Mouse (Mus musculus): Measurements from ENCODE around the gene Hoxa3. TPM values are rescaled to one million over a fixed set of nuclear protein-coding genes. Genes with fewer than 3 reads are reported as not detected.
A peak's percentile ranks its signal among the peaks of the same experiment; 100 is the strongest.

Gene Hoxa3
- polyA plus RNA-seq, 1 experiment from 2014 or later: 7.0 TPM

DNA sequence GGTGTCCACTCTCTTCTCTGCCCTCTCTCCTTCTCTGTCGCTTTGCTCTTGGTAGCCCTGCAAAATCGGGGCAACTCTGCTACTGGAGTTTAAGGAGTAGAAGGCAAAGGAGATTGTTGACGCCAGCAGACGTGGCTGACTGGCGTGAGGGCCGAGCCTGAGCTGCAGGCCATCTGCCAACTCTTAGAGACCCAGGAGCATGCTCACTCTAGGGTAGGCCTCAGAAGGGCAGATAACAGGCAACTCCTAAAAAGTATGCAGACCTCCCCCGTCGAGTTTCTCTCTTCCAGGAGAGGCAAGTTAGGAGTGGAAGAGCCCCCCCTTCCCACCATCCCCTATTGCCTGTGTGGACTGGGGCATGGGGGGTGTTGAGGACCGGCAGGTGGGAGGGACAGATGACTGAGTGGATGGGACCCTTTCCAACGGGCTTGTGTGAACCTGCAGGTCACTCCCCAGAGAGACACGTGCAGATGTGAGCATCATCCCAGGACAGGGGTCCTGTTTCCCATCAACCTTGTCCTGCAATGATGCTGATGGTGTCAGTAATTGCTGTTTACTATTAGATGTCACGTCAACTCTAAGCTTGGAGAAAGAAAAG, 53.9 kb downstream of the Hoxa3 start:
- WGBS: under 1% methylated on average over 12 of the region's 12 CpGs
- peaks cover 56% of the 10 kb centered on the region for H3K27me3 ChIP-seq (ENCODE audit: low read depth, poor library complexity, severe bottlenecking)
- peak overlapping the region; percentile 88 for H3K4me3 ChIP-seq
- peaks cover 76% of the 10 kb centered on the region for H3K4me1 ChIP-seq
- no peaks in the 10 kb centered on the region for H3K36me3 ChIP-seq
- DNase-seq (ENCODE audit: low spot score): no peak
- no peaks in the 10 kb centered on the region for H3K9me3 ChIP-seq (replicated peaks)
- H3K27ac ChIP-seq: peak overlapping the region; percentile 92

DNA sequence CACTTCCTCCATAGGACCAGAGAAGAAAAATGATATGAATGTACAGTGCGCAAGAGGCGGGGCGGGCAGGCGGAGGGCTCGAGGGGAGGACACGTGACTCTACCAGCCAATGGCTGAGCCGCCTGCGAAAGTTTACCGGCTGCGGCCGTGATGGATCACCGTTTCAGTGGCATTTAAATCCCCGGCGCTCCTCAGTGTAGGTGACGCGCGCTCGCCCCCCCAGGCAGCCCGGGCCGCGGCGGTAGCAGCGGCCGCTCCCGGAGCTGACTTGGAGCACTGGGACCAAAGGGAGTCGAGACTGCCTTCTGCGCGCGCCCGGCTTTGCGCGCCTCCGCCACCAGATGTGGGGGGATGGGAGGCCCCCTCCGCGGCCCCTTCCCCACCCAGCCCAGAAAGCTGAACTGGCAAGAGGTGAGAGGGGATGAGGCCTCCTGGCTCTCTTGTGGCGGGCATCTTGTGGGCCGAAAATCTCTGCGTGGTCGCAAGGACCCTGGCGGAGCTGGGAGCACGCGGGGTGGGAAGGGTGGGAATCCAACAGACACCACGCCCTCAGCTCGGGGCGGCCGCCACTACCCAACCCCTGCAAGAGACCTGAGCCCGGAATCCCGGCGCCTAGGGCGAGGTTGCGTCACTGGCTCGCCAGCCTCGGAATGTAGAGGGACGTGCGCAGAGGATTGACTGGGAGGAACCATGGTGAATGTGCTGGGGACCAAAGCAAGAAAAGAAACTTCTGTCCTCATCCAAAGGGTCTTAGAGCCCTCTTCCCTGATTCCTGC, 54.7 kb downstream of the Hoxa3 start, which contains the start of gene Hoxa1:
TSS of gene Hoxa1 (minus strand) at position 42 of the 776 bp plus-strand sequence.
- peaks cover 60% of the 10 kb centered on the region for H3K27me3 ChIP-seq (ENCODE audit: low read depth, poor library complexity, severe bottlenecking)
- peaks cover 69% of the 10 kb centered on the region for H3K4me1 ChIP-seq
- H3K27ac ChIP-seq: peak within 1 kb of the TSS; percentile 92
- DNase-seq (ENCODE audit: low spot score): peak; percentile 91
- WGBS: under 1% methylated on average over 54 of the region's 55 CpGs
- H3K4me3 ChIP-seq: peak within 1 kb of the TSS; percentile 88
- H3K9me3 ChIP-seq (replicated peaks): no peaks in the 10 kb centered on the region
- no peaks in the 10 kb centered on the region for H3K36me3 ChIP-seq

DNA sequence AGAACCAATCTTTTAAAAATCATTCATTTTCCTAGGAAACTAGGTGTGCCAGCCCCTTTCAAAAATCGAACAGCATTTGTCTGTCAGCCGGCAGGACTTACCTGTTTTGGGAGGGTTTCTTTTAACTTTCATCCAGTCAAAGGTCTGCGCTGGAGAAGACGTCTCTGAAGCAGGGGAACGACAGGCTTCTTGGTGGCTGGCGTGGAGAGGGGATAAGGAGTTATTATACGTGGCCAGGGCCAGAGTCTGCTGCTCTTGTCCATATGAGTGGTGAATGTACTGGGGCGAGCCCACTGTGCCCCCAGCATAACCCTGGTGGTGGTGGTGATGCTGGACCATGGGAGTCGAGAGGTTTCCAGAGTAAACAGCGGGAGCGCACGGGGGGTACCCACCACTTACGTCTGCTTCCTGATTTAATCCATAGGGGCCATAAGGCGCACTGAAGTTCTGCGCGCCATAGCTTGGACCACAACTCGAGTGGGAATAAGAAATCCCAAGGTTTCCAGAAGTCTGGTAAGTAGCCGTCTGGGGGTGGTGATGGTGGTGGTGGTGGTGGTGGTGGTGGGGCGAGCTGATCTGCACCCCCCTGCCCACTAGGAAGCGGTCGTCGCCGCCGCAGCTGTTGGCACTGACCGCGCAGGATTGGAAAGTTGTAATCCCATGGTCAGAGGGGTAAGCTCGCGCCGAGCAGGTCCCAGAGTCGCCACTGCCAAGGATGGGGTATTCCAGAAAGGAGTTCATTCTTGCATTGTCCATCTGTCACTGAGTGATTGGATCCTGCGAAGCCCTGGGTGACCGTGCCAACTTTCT, 55.5 kb downstream of the Hoxa3 start:
- H3K4me1 ChIP-seq: peaks cover 69% of the 10 kb centered on the region
- peaks cover 67% of the 10 kb centered on the region for H3K27me3 ChIP-seq (ENCODE audit: low read depth, poor library complexity, severe bottlenecking)
- under 1% methylated on average over 32 of the region's 32 CpGs for WGBS
- peak overlapping the region; percentile 92; the same call in 1 of the 2 replicates for H3K27ac ChIP-seq
- H3K4me3 ChIP-seq: peak overlapping the region; percentile 88
- H3K9me3 ChIP-seq (replicated peaks): no peaks in the 10 kb centered on the region
- DNase-seq (ENCODE audit: low spot score): peak; percentile 57
- no peaks in the 10 kb centered on the region for H3K36me3 ChIP-seq

DNA sequence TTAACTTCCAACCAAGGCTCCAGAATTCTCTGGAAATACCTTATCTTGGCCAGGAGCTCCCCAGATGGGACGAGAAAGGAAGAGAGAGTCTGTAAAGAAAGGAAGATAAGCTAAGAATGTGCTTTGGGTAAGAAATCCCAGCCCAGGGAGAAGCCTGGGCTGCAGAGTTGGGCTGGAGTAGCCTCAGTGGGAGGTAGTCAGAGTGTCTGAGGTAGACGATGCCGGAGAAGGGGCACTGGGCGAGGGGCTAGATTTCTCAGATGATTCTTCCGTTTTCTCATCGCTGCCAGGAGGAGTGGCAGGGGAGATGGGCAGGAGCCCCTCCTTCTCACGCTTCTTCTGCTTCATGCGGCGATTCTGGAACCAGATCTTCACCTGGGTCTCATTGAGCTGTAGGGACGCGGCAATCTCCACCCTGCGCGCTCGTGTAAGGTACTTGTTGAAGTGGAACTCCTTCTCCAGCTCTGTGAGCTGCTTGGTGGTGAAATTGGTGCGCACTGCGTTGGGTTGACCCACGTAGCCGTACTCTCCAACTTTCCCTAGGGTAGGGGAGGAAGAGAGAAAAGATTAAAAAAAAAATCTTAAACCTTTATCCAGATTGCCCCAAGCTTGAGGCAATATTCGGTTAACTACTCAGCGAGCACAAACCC, 56.5 kb downstream of the Hoxa3 start:
- peaks cover 68% of the 10 kb centered on the region for H3K4me1 ChIP-seq
- no peak overlapping the region for H3K27ac ChIP-seq
- H3K9me3 ChIP-seq (replicated peaks): no peaks in the 10 kb centered on the region
- DNase-seq (ENCODE audit: low spot score): peak; percentile 49
- H3K36me3 ChIP-seq: no peaks in the 10 kb centered on the region
- 1% methylated on average over 20 of the region's 20 CpGs for WGBS
- H3K27me3 ChIP-seq (ENCODE audit: low read depth, poor library complexity, severe bottlenecking): peaks cover 77% of the 10 kb centered on the region
- H3K4me3 ChIP-seq: peak overlapping the region; percentile 88

DNA sequence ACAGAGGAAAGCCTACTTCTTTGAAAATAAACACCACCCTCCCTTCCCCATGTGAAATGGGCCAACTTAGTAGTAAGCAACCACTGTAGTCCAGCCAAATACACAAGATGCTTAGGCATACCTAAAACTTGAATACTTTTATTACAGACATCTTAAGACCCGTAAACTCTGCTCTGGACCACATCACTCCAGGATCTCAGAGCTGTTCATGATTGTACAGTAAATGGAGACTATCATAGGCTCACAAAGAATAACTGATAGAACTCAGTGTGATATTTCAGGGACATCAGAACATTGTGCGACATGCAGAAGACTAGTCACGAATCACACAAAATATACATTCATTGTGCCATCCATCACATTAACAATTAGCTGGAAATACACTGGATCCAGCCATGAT, 57.7 kb downstream of the Hoxa3 start:
- Histone ChIP-seq H3K4me1 (peaks cover 67% of the 10 kb centered on the region), H3K36me3 (no peaks in the 10 kb centered on the region), H3K27me3 (ENCODE audit: low read depth, poor library complexity, severe bottlenecking) (peaks cover 88% of the 10 kb centered on the region), H3K4me3 (no peak overlapping the region), H3K9me3 (replicated peaks) (no peaks in the 10 kb centered on the region), H3K27ac (no peak overlapping the region)
- DNase-seq (ENCODE audit: low spot score): no peak
- WGBS: 45% methylated on average over 3 of the region's 3 CpGs

DNA sequence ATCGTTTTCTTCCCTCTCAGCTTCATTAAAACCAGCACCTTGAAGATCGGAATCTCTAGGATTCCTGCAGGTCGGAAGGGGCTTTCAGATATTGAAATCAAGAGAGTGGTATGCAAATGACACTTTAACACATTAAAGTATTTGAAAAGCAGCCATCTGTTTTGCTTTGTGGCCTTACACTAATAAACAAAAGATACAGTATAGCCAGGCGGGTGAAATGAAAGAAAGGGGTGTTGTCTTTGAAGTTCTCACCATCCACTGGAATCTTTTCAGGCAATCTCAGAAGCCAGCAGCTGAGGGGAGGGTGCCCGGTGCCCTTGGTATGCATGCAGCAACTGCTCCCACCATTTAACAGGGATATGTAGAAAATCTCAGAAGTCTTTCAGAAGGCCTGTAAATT, 59.1 kb downstream of the Hoxa3 start:
- DNase-seq (ENCODE audit: low spot score): no peak
- no peaks in the 10 kb centered on the region for H3K36me3 ChIP-seq
- H3K27ac ChIP-seq: no peak overlapping the region
- H3K4me3 ChIP-seq: no peak overlapping the region
- H3K4me1 ChIP-seq: peaks cover 59% of the 10 kb centered on the region
- 6% methylated on average over 5 of the region's 5 CpGs for WGBS
- H3K27me3 ChIP-seq (ENCODE audit: low read depth, poor library complexity, severe bottlenecking): peaks cover 91% of the 10 kb centered on the region
- no peaks in the 10 kb centered on the region for H3K9me3 ChIP-seq (replicated peaks)

DNA sequence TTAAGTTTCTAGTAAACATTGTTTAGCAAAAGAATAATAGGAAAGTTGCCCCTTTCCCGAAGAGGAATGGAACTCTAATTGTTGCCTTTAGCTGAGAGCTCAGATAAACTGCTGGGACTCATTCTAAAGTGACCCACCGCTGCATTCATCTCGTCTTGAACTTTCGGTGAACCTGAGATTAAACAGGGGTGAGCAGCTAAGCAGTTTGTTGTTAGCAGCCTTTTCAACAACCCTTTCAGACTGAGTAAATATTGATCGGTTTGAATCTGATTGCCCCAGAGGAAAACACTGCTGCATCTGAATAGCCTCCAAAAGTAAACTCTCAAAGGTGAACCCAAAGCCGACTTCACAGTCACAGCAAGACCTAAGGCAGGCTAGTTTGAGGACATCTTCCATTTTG, 59.9 kb downstream of the Hoxa3 start:
- no peaks in the 10 kb centered on the region for H3K36me3 ChIP-seq
- no peak for DNase-seq (ENCODE audit: low spot score)
- H3K27me3 ChIP-seq (ENCODE audit: low read depth, poor library complexity, severe bottlenecking): peaks cover 89% of the 10 kb centered on the region
- no peak overlapping the region for H3K4me3 ChIP-seq
- peaks cover 52% of the 10 kb centered on the region for H3K4me1 ChIP-seq
- no peak overlapping the region for H3K27ac ChIP-seq
- H3K9me3 ChIP-seq (replicated peaks): no peaks in the 10 kb centered on the region
- WGBS: 2% methylated on average over 6 of the region's 6 CpGs

DNA sequence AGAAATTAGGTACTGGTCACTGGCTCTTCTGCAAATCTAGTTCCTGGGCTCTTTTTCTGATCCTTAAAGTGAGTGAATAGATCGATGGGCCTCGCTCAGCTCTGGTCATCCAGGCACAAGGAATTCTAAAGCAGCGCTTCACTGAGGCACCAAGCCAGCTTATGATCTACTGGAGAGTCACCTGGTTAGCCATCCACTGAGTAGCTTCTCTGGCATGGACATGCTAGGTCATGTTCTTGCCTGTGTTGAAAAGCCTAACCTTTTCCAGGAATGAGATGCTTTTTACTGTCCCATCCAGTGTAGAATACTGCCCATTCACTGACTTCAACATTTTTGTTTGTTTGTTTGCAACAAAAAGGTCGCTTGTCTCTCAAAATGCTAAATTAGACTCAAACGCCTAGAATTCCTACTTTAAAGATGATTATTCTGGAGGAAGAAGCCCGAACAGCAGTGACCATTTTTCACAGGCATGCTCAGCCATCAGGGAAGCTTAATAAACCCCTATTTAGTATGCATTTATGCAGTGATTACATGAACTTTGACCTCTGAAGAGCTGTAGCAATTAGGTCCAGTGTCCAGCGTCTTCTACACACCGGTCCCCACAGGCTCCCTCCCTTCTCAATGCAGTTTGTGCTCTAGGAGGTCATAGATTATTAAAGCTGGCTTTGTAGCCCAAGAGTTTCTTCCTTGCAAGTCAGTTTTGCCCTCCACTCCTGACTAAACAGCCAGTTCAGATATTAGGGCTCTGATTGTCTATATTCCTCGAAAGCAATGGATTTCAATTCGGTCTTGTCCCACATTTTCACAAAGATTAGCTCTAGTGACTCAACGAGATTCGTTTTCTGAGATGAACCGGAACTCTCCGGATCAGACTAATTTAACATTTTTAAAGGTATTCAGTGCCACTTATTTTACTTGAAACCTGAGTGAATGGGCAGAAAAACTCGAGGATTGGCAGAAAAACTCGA, 60.6 kb downstream of the Hoxa3 start:
- H3K27ac ChIP-seq: no peak overlapping the region
- 7% methylated on average over 16 of the region's 16 CpGs for WGBS
- DNase-seq (ENCODE audit: low spot score): no peak

DNA sequence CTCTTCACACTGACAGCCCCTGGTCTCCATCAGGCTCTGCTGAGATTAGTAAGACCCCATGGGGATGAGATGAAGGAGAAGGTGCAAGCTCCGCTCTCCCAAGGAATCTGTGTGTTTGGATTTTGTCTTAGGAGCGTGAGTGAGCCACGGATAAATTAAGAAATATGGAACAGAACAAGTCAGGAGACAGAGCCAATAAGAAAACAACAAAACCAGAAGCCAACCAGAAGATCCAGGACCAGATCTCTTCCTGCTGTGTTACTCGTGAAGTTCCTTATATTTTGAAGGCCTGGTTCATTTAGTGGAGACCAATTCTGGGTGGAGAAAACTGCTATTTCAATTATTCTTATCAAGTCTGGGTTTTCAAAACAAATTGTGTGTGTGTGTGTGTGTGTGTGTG, 61.6 kb downstream of the Hoxa3 start:
- no peak overlapping the region for H3K27ac ChIP-seq
- H3K9me3 ChIP-seq (replicated peaks): no peaks in the 10 kb centered on the region
- 18% methylated on average over 4 of the region's 4 CpGs for WGBS
- DNase-seq (ENCODE audit: low spot score): no peak
- H3K36me3 ChIP-seq: no peaks in the 10 kb centered on the region
- H3K27me3 ChIP-seq (ENCODE audit: low read depth, poor library complexity, severe bottlenecking): peaks cover 81% of the 10 kb centered on the region
- H3K4me3 ChIP-seq: no peak overlapping the region
- peaks cover 36% of the 10 kb centered on the region for H3K4me1 ChIP-seq

More for the DNA sequence above, 60.6 kb downstream of the Hoxa3 start:
- peaks cover 83% of the 10 kb centered on the region for H3K27me3 ChIP-seq (ENCODE audit: low read depth, poor library complexity, severe bottlenecking)
- no peak overlapping the region for H3K4me3 ChIP-seq
- H3K9me3 ChIP-seq (replicated peaks): no peaks in the 10 kb centered on the region
- H3K36me3 ChIP-seq: no peaks in the 10 kb centered on the region
- H3K4me1 ChIP-seq: peaks cover 46% of the 10 kb centered on the region

DNA sequence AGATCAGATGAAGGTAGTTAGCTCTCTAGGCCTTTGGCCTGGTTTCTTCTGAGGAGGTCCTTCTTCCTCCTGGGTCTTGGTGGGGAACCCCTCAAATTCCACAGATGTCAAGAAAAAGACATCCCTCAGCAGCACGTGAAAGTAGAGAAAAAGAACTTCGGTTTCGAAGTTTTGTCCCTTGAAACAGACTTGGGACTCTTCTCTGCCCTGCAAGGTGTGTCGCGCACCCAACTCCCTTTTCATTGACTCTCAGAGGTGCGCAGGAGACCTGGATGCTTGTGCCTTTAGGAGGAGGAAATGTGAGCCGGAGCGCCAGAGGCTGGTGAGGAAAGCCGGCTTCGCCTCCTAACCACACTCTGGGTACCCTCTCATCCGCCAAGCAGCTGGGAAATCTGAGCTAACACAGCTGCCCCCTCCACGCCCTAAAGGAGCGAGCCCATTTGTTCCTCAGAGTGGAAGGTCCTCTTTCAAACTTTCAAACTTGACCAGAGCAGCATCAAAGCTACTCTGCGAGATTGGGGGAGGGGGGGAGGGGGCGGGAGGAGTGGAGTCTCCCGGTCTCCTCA, 62.7 kb downstream of the Hoxa3 start:
- no peaks in the 10 kb centered on the region for H3K36me3 ChIP-seq
- peaks cover 73% of the 10 kb centered on the region for H3K27me3 ChIP-seq (ENCODE audit: low read depth, poor library complexity, severe bottlenecking)
- peak; percentile 64 for DNase-seq (ENCODE audit: low spot score)
- peaks cover 33% of the 10 kb centered on the region for H3K4me1 ChIP-seq
- H3K27ac ChIP-seq: no peak overlapping the region
- WGBS: 3% methylated on average over 16 of the region's 16 CpGs
- H3K4me3 ChIP-seq: peak overlapping the region; percentile 26; the same call in 1 of the 2 replicates
- no peaks in the 10 kb centered on the region for H3K9me3 ChIP-seq (replicated peaks)

DNA sequence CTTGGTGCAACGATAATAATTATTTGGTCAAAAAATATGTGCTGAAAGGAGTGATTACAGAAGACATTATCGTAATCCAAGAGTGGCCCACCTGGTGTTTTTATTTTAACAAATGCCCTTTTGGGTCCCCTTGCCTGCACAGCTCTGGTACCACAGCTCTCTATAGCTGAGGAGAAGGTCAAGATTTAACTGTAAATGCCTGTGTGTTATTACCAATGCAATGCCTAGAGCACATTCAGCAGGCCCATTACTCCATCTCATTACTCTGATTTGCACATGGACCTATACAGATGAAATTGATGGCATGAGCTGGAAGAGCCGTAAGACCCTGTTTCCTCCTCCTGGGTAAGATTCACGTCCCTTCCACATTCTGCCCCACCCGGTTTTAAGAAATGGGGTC, 74.0 kb downstream of the Hoxa3 start:
- H3K27ac ChIP-seq: no peak overlapping the region
- 90% methylated on average over 5 of the region's 5 CpGs for WGBS
- no peaks in the 10 kb centered on the region for H3K36me3 ChIP-seq
- no peak overlapping the region for H3K4me3 ChIP-seq
- H3K4me1 ChIP-seq: peaks cover 25% of the 10 kb centered on the region
- no peak for DNase-seq (ENCODE audit: low spot score)
- no peaks in the 10 kb centered on the region for H3K27me3 ChIP-seq (ENCODE audit: low read depth, poor library complexity, severe bottlenecking)
- H3K9me3 ChIP-seq (replicated peaks): no peaks in the 10 kb centered on the region

All from limb, embryonic 10.5 days (tissue).